In the genomic region with DNA sequence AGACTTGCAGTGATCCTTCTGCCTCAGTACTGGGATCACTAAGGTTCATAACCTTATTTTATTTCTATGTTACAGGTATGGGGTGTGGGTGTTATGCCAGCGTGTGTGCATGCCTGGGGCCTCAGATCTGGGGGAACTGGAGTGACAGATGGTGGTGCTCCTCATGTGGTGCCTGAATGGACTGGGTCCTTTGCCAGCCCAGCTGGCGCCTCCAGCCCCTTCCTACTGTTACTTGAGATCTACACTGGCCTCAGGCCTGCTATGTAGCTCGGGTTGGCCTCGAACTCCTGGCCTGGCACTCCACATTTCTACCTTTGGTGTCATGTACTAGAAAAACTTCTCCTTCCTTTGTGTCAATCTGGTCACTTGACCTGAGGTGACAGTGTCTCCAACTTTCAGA, we compare ENCODE assay signal across 17 mouse cellular contexts. TPM values are rescaled to one million over a fixed set of nuclear protein-coding genes. Genes with fewer than 3 reads are reported as not detected.
"Had no signal": no experiment of that assay in that cellular context is flagged by ENCODE, and none has a peak within 500 bp of the region (broad histone marks: within the 10 kb centered on the region; RNA-seq: fewer than 3 reads in every experiment).

No protein-coding gene starts in this region.

- H3K4me2 ChIP-seq: kidney, embryonic 15.5 days; limb, embryonic 12.5 days; limb, embryonic 15.5 days; liver, embryonic 11.5 days; lung, embryonic 14.5 days; midbrain, embryonic 12.5 days; midbrain, embryonic 15.5 days; neural tube, embryonic 13.5 days had no signal

- H3K9me3 ChIP-seq: kidney, embryonic 15.5 days; limb, embryonic 12.5 days; limb, embryonic 15.5 days; midbrain, embryonic 12.5 days; midbrain, embryonic 15.5 days; neural tube, embryonic 13.5 days had no signal

- H3K4me3 ChIP-seq: kidney, embryonic 15.5 days; limb, embryonic 12.5 days; limb, embryonic 15.5 days; midbrain, embryonic 12.5 days; midbrain, embryonic 15.5 days; neural tube, embryonic 13.5 days had no signal

- DNase-seq: kidney, postnatal 14 days; kidney, postnatal 4 days; left cerebral cortex, postnatal 4 days; liver, postnatal 0 days; lung, embryonic 14.5 days; thymus, adult 18-20 months; thymus, postnatal 36 days had no signal

- ATAC-seq: liver, postnatal 0 days; lung, postnatal 0 days; midbrain, embryonic 15.5 days had no signal

- H3K27ac ChIP-seq: kidney, embryonic 15.5 days; limb, embryonic 12.5 days; limb, embryonic 15.5 days; liver, embryonic 14.5 days; macrophage; midbrain, embryonic 12.5 days; midbrain, embryonic 15.5 days; neural tube, embryonic 13.5 days had no signal

- H3K9ac ChIP-seq: kidney, embryonic 15.5 days; limb, embryonic 12.5 days; limb, embryonic 15.5 days; liver, embryonic 14.5 days; liver, postnatal 0 days; lung, embryonic 14.5 days; midbrain, embryonic 12.5 days; midbrain, embryonic 15.5 days; neural tube, embryonic 13.5 days had no signal

- H3K36me3 ChIP-seq: kidney, embryonic 15.5 days; limb, embryonic 12.5 days; limb, embryonic 15.5 days; midbrain, embryonic 12.5 days; midbrain, embryonic 15.5 days; neural tube, embryonic 13.5 days had no signal

RNA-seq across cellular contexts. Expression of gene Slc5a5, which starts 8.4 kb away (rescaled TPM):
- polyA plus RNA-seq: liver, postnatal 0 days; macrophage had no signal
